Mouse (Mus musculus) hindbrain, embryonic 12.5 days (tissue): Measurements from ENCODE around the gene Gpr179. TPM values are rescaled to one million over a fixed set of nuclear protein-coding genes. Genes with fewer than 3 reads are reported as not detected.
"Not testable (repeated sequence)": the region's sequence is repeated elsewhere in the genome, so short reads cannot be mapped to it uniquely, and the experiment has no call there.

Experiments used
- ATAC-seq: fragments of 200-750 bp; cut with Nextera tagmentation; 2 replicates; pipeline ENCODE4 v1.8.0; 2017; ENCODE audit warnings: moderate TSS enrichment; ENCODE audit not compliant: low FRiP score
- H3K27ac ChIP-seq: fragments of 300-500 bp; sonication (generic); 2 replicates; pipeline ENCODE4 v1.5.1; 2016; ENCODE audit warnings: mild to moderate bottlenecking
- H3K27me3 ChIP-seq: fragments of 300-500 bp; sonication (generic); 2 replicates; pipeline ENCODE4 v1.6.1; 2016; ENCODE audit warnings: mild to moderate bottlenecking
- H3K36me3 ChIP-seq: fragments of 300-500 bp; sonication (generic); 2 replicates; pipeline ENCODE4 v1.6.1; 2016; ENCODE audit warnings: mild to moderate bottlenecking
- H3K4me1 ChIP-seq: fragments of 300-500 bp; sonication (generic); 2 replicates; pipeline ENCODE4 v1.6.1; 2016
- H3K4me2 ChIP-seq: fragments of 300-500 bp; sonication (generic); replicated peaks from 2 replicates; pipeline ENCODE4 v1.6.1; 2016; ENCODE audit warnings: mild to moderate bottlenecking
- H3K4me3 ChIP-seq: fragments of 300-500 bp; sonication (generic); 2 replicates; pipeline ENCODE4 v1.5.1; 2016; ENCODE audit warnings: mild to moderate bottlenecking
- H3K9ac ChIP-seq: fragments of 300-500 bp; sonication (generic); 2 replicates; pipeline ENCODE4 v1.6.1; 2016; ENCODE audit warnings: mild to moderate bottlenecking, moderate library complexity
- H3K9me3 ChIP-seq: fragments of 300-500 bp; sonication (generic); replicated peaks from 2 replicates; pipeline ENCODE4 v1.6.1; 2016; ENCODE audit warnings: mild to moderate bottlenecking
- WGBS: fragments of 180-500 bp; shearing (Covaris S2); methylation state at CpG from one replicate; pipeline ENCODE4 v1.1.7; 2016; 5-methylcytosine and 5-hydroxymethylcytosine counted together
- polyA plus RNA-seq: library from polyadenylated mRNA; unstranded; fragments of >200 nt; fragmentation: Nextera tagmentation; extraction: Ambion mirVana; gene quantifications from 2 replicates; pipeline ENCODE4 v1.2.1, GENCODE M21; 2016

Gpr179 gene
- polyA plus RNA-seq, 1 experiment from 2014 or later, result 0.22 TPM

DNA sequence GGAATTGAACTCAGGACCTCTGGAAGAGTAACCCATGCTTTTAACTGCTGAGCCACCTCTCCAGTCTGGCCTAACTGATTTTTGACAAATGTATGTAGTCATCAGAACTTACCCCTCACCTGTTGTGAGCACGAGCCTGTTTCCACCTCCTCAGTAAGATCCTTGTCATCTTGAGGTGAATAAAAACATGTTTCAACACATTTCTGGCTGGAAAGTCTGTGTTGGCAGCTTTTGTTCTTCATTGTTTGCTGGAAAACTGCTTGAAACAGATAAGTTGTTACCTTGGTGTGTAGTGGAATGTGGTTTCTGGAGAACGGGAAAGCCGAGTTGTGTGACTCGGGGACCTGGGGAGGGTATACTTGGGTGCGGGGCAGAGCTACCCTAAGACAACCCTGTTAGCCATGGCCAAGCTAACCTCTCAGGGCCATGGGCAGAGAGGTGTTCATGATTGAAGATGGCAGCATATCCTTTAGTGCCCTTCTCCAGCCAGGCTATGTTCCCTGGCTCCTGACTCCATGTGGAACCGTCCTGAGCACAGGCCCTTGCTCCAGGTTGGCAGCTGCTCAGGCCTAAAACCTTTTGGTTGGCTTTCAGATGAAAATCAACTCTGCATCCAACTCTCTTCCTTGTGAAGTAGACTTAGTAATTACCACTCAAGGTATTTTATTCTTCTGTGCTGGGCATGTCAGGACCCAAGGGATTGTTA lies 20.4 kb upstream of the Gpr179 start:
- WGBS, result 81% methylated on average over 6 of the region's 6 CpGs
- Histone ChIP-seq H3K9me3 (no peaks in the 10 kb centered on the region), H3K27me3 (no peaks in the 10 kb centered on the region), H3K4me1 (peaks cover 6% of the 10 kb centered on the region; the same call in 1 of the 2 replicates), H3K27ac (no peak overlapping the region), H3K36me3 (peaks cover 25% of the 10 kb centered on the region), H3K4me2 (no peak overlapping the region), H3K9ac (no peak overlapping the region), H3K4me3 (no peak overlapping the region)
- ATAC-seq, result no peak

DNA sequence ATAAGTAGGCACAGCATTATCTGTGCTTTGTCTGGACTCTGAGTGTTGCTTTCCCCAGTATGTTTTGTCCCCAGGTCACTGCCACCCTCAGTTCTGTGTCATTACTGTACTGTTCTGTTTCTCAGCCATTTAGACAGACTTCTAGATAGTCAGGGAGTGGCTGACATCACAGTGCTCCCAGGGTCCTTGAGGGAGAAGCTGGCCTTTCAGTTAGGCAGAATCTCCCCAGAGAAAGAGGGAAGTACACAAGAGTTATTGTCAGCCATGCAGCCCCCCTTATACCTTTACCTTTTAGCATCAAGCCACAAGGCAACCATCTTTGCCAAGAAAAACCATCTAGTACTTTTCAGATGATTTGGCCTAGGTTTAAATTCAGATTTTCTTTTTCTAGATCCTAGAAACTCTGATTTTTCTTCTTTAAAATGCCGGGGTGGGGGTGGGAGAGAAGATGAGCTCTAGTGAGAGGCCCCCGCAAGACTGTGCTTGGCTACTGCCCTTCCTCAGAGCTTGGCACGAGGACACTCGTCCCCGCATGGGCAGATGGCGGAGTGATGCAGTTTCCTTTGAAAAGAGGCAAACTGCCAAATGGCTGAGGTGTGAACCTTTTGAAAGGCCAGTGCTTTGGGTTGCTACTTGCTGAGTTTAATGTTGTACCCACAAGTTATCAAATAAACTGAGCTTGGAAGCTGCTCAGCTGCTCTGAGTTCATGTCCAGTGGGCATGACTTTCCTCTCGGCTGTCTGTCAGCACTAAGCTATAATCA lies 18.6 kb upstream of the Gpr179 start:
- WGBS, result 84% methylated on average over 7 of the region's 7 CpGs
- Histone ChIP-seq H3K27me3 (no peaks in the 10 kb centered on the region), H3K4me3 (no peak overlapping the region), H3K4me1 (peaks cover 13% of the 10 kb centered on the region), H3K9ac (no peak overlapping the region), H3K4me2 (no peak overlapping the region), H3K36me3 (peaks cover 10% of the 10 kb centered on the region), H3K9me3 (no peaks in the 10 kb centered on the region), H3K27ac (no peak overlapping the region)
- no peak for ATAC-seq

DNA sequence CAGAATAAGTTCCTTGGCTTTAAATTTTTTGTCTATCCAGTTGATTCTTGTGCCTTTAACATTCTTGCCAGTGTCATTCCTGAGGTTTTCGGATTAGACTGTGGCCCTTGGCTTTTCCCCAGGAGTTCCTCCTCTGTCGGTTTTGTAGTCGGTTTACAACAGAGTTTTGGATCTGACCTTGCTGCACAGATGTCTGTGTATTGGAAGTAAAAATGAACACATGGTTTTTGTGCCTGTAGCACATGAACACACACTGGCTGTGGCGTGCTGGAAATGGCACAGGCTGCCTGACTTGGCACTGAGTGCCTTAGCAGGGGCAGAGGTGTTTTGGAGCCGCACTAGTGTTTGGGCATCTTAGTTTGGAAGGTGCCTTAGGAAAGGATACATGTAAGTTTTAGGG lies 16.6 kb upstream of the Gpr179 start:
- 88% methylated on average over 5 of the region's 5 CpGs for whole genome bisulfite sequencing
- no peaks in the 10 kb centered on the region for H3K9me3 ChIP-seq
- no peaks in the 10 kb centered on the region for H3K27me3 ChIP-seq

DNA sequence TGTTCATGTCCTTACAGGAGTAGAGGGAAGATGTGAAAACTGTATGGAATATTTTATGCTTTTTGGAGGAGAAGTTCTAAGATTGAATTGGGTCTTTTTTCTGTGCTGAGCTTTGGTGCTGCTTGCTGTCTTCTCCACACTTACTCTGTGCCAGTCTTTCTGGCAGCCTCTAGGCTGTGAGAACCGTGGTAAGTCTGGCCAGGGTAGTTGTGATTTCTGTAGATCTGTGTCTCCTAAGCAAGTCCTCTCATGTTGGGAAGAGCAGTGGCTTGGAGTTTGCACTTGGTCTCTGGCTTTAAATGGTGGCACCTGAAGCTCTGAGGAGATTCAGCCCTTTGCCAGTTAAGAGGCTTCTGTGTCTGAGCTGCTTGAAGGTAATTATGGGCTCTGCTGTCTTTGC lies 13.7 kb upstream of the Gpr179 start:
- Histone ChIP-seq H3K9ac (peak overlapping the region; percentile 97; the same call in 1 of the 2 replicates), H3K9me3 (no peaks in the 10 kb centered on the region), H3K27me3 (no peaks in the 10 kb centered on the region), H3K36me3 (no peaks in the 10 kb centered on the region), H3K4me2 (peak overlapping the region; percentile 89), H3K27ac (no peak overlapping the region), H3K4me3 (peak overlapping the region; percentile 77; the same call in 1 of the 2 replicates), H3K4me1 (peaks cover 35% of the 10 kb centered on the region)
- no peak for ATAC-seq
- WGBS, result 84% methylated on average over 1 of the region's 1 CpGs

More for the DNA sequence above, 16.6 kb upstream of the Gpr179 start:
- no peak overlapping the region for H3K9ac ChIP-seq
- no peak overlapping the region for H3K4me3 ChIP-seq
- H3K36me3 ChIP-seq, result 0 out of 2 replicates have a peak, but pooled peaks cover 3% of the 10 kb centered on the region
- H3K27ac ChIP-seq, result no peak overlapping the region
- no peak overlapping the region for H3K4me2 ChIP-seq
- ATAC-seq, result no peak
- peaks cover 33% of the 10 kb centered on the region for H3K4me1 ChIP-seq

DNA sequence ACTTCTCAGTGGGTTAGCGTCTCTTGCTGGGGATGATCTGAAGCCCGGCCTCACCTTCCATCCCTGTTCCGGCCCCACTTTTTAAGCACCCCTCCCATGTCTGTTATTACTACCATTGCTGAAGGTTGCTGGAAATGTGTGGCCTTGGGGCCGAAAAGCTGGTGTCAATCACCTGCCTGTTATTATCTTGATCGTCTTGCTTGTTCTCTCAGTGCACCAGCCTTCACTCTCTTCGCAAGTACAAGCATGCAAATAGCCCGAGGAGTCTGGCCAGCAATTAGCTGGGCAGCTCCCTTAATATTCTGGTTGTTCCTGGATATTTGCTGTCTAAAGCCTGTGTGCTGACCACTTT lies 11.7 kb upstream of the Gpr179 start:
- no peak for ATAC-seq
- Histone ChIP-seq H3K9me3 (no peaks in the 10 kb centered on the region), H3K27ac (no peak overlapping the region), H3K4me3 (peak overlapping the region; percentile 77), H3K4me2 (peak overlapping the region; percentile 89), H3K9ac (peak overlapping the region; percentile 97), H3K27me3 (no peaks in the 10 kb centered on the region), H3K36me3 (no peaks in the 10 kb centered on the region), H3K4me1 (peaks cover 32% of the 10 kb centered on the region)
- WGBS, result 2% methylated on average over 7 of the region's 7 CpGs

DNA sequence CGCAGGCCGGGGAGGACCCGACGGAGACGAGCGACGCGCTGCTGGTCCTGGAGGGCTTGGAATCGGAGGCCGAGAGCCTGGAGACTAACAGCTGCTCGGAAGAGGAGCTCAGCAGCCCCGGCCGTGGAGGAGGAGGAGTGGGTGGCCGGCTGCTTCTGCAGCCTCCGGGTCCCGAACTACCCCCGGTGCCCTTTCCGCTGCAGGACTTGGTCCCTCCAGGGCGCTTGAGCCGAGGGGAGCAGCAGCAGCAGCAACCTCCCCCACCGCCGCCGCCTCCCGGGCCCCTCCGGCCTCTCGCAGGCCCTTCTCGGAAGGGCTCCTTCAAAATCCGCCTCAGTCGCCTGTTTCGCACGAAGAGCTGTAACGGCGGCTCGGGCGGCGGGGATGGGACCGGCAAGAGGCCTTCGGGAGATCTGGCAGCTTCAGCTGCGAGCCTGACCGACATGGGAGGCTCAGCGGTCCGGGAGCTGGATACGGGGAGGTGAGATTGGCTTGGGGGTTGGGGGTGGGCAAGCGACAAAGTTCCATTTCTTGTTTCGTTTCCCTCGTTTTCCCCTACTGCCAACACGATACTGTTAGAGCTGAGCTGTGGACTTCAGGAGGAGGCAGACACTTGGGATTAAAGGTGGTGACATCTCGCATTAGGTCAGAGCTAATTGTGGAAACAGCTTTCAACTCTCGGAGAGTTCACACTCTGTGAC lies 11.2 kb upstream of the Gpr179 start:
- under 1% methylated on average over 49 of the region's 49 CpGs for WGBS
- ATAC-seq, result peak; percentile 7; the same call in 1 of the 2 replicates
- no peaks in the 10 kb centered on the region for H3K9me3 ChIP-seq

DNA sequence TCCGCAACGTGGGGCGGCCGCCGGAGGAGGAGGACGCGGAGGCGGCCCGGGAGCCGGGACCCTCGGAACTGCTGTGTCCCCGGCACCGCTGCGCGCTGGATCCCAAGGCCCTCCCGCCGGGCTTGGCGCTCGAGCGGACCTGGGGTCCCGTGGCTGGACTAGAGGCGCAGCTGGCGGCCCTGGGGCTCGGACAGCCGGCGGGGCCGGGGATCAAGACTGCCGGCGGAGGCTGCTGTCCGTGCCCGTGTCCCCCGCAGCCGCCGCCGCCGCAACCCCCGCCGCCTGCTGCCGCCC lies 10.7 kb upstream of the Gpr179 start:
- Histone ChIP-seq H3K4me3 (peak overlapping the region; percentile 77), H3K4me1 (peaks cover 32% of the 10 kb centered on the region), H3K27me3 (no peaks in the 10 kb centered on the region), H3K9ac (peak overlapping the region; percentile 97), H3K36me3 (no peaks in the 10 kb centered on the region), H3K27ac (peak overlapping the region; percentile 90), H3K9me3 (no peaks in the 10 kb centered on the region), H3K4me2 (peak overlapping the region; percentile 89)
- WGBS, result 1% methylated on average over 33 of the region's 39 CpGs
- ATAC-seq, result peak; percentile 62

More for the DNA sequence above, 11.2 kb upstream of the Gpr179 start:
- Histone ChIP-seq H3K27ac (peak overlapping the region; percentile 90), H3K4me3 (peak overlapping the region; percentile 77), H3K9ac (peak overlapping the region; percentile 97), H3K27me3 (no peaks in the 10 kb centered on the region), H3K4me2 (peak overlapping the region; percentile 89), H3K36me3 (no peaks in the 10 kb centered on the region), H3K4me1 (peaks cover 32% of the 10 kb centered on the region)

DNA sequence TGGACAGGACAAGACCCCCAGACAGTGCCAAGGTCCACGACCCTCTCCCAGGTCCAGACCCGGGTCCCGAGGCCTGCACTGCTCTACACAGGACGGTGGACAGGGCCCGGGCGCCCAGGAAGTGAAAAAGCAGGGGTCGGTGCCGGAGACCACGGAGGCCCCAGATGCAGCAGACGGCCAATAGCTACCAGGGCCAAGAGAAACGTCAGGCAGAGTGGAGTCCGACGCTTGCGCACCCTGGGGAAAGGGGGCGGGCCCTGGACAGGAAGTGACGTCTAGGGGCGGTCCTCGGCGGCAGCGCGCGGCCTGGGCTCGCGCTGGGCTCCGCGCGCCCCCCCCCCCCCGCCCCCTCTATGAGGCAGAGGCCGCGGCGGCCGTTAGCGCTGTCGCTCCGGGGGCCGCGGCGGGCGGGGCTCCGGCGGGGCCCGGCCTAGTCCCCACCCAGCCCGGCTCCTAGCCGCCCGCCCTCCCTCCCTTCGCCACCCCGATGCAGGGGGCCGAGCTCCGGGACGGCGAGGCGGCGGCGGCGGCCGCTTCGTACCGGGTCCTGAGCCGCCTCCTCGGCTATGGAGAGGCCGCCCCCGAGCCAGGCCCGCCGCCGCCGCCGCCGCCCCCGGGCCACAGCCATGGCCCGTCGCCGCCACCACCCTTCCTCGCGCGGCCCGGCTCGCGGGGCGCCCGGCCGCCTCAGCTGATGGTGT lies 10.2 kb upstream of the Gpr179 start, which contains the start of gene Socs7:
TSS of gene Socs7 (plus strand) at position 604 of the 701 bp plus-strand sequence.
- peak within 1 kb of the TSS; percentile 77 for H3K4me3 ChIP-seq
- H3K36me3 ChIP-seq, result no peaks in the 10 kb centered on the region
- H3K9me3 ChIP-seq, result no peaks in the 10 kb centered on the region
- peak; percentile 95 for ATAC-seq
- WGBS, result under 1% methylated on average over 30 of the region's 81 CpGs
- peak within 1 kb of the TSS; percentile 89 for H3K4me2 ChIP-seq
- H3K27ac ChIP-seq, result peak within 1 kb of the TSS; percentile 90
- no peaks in the 10 kb centered on the region for H3K27me3 ChIP-seq
- H3K4me1 ChIP-seq, result peaks cover 30% of the 10 kb centered on the region
- H3K9ac ChIP-seq, result peak within 1 kb of the TSS; percentile 97

DNA sequence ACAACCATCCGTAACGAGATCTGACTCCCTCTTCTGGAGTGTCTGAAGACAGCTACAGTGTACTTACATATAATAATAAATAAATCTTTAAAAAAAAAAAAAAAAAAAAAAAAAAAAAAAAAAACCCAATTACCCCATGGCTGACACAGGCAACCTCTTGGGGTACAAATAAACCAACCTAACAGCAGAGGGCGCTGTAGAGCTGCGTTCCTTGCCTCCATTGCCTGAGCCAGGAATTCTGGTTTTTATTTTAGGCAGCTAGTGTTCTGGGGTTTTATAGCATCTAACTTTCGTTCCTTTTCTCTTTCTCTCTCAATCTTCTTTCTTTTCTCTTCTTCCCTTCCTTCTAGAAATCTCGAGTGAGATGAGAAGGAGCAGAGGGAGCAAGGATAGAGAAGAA lies 5.8 kb upstream of the Gpr179 start:
- H3K27ac ChIP-seq, H3K4me1 ChIP-seq, H3K27me3 ChIP-seq, H3K36me3 ChIP-seq, H3K4me3 ChIP-seq, H3K9me3 ChIP-seq, H3K4me2 ChIP-seq, H3K9ac ChIP-seq, ATAC-seq: not testable (repeated sequence)
- WGBS, result 12% methylated on average over 4 of the region's 6 CpGs

DNA sequence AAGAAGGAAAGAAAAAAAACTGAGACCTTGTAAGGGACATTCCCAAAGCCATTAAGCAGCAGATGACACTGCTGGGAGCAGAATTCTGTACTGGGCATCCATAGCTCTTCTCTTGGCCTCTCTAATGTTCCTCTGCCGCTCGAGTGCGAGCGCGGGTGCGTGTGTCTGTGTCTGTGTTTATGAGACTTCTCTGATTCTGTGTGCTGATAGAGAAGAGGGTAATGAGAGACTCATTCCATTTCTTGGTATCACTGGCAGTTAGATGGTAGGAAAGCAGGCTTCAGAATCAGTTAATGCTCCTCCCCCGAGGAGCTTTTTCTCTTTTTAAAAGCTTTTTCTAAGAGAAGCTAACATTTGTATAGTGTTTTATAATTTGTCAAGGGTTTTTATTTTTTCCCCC lies 3.4 kb upstream of the Gpr179 start:
- no peak for ATAC-seq
- Histone ChIP-seq H3K4me1 (peaks cover 22% of the 10 kb centered on the region), H3K27me3 (no peaks in the 10 kb centered on the region), H3K27ac (no peak overlapping the region), H3K9ac (no peak overlapping the region), H3K4me3 (no peak overlapping the region), H3K9me3 (no peaks in the 10 kb centered on the region), H3K36me3 (no peaks in the 10 kb centered on the region), H3K4me2 (no peak overlapping the region)
- WGBS, result 91% methylated on average over 7 of the region's 7 CpGs

DNA sequence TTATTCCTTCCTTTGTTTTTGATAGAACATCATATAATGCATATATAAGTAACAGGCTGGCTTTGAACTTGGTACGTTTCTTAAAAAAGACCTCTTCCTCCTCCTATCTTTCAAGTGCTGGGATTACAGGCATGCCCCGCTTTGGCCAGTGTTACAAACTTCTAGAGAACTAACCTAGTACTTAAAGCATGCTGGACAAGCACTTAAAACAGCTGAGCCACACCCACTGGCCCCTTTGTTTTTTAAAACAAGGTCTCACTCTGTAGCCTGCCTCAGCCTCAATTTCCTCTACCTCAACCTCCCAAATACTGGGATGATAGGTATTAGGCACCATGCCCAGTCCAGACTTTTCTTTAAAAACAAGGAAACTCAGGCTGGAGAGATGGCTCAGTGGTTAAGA lies 2.8 kb upstream of the Gpr179 start:
- ATAC-seq, result no peak
- H3K4me3 ChIP-seq, result no peak overlapping the region
- H3K27ac ChIP-seq, result no peak overlapping the region
- H3K4me2 ChIP-seq, result no peak overlapping the region
- H3K9ac ChIP-seq, result no peak overlapping the region
- H3K27me3 ChIP-seq, result no peaks in the 10 kb centered on the region
- no peaks in the 10 kb centered on the region for H3K36me3 ChIP-seq
- peaks cover 28% of the 10 kb centered on the region for H3K4me1 ChIP-seq
- no peaks in the 10 kb centered on the region for H3K9me3 ChIP-seq
- WGBS, result 82% methylated on average over 2 of the region's 2 CpGs
